Mouse (Mus musculus) layer of hippocampus, adult 2 months (tissue): ENCODE measurements at regions not wholly inside any gene's neighbourhood (a gene's known extent, or its start where the extent isn't known, plus 50 kb on each side); places are given as distances from the start of the nearest gene placed in this dataset.
"Not testable (repeated sequence)": the region's sequence is repeated elsewhere in the genome, so short reads cannot be mapped to it uniquely, and the experiment has no call there.

Experiments used
- DNase-seq, 2 experiments: peaks; one replicate each; pipeline ENCODE4 v3.0.0; 2022; ENCODE audit warnings: low spot score in 2 of 2
- H3K27ac ChIP-seq: fragments of 200-600 bp; 2 replicates; pipeline ENCODE4 v1.8.1; 2022
- H3K4me3 ChIP-seq: fragments of 200-600 bp; 2 replicates; pipeline ENCODE4 v1.8.1; 2022; ENCODE audit warnings: mild to moderate bottlenecking
- CTCF ChIP-seq: fragments of 200-600 bp; conservative IDR thresholded peaks from 2 replicates; pipeline ENCODE4 v1.8.1; 2022; ENCODE audit warnings: antibody characterized with exemption, mild to moderate bottlenecking, moderate library complexity

DNA sequence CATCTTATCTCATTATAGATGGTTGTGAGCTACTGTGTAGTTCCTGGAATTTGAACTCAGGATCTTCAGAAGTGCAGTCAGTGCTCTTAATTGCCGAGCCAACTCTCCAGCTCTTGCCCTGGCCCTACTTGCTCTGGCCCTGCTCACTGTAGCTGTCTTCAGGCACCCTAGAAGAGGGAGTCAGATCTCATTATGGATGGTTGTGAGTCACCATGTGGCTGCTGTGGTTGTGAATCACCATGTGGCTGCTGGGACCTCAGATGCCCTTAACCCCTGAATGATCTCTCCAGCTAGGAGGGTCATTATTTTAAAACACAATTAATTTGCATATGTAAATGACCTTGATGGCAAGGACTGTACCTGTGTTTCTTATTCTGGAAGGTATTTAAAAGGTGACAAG lies 249.1 kb upstream of the Pfkp start:
- no peak overlapping the region for H3K27ac ChIP-seq

GRCm38 (mm10) chr13:6891458-6892076 lies 243.0 kb upstream of the Pfkp start:
- Histone ChIP-seq H3K4me3 (no peak overlapping the region), H3K27ac (no peak overlapping the region)
- TF ChIP-seq CTCF: no peak
- DNase-seq: no peak

More for the DNA sequence above, 249.1 kb upstream of the Pfkp start:
- no peak for TF ChIP-seq CTCF
- no peak overlapping the region for H3K4me3 ChIP-seq
- no peak for DNase-seq

DNA sequence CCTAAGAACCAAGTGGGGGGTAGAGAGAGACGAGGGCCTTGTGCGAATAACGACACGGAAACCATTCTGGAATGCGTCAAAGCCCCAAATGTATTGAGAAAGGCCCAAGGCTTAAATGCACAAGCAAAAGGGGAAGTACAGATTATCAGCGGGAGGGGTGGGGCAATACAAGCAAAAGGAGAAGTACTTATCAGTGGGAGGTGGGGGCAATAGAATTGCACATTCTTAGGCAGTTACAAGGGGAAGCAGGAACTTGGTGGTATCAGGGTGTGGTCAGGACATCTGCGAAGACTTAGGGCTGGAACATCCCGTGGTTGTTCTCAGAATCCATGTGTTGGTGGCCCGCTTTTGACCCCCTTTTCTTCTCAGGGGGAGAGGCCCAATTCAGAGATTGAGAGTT lies 240.9 kb upstream of the Pfkp start:
- H3K27ac ChIP-seq, DNase-seq, H3K4me3 ChIP-seq: not testable (repeated sequence)

DNA sequence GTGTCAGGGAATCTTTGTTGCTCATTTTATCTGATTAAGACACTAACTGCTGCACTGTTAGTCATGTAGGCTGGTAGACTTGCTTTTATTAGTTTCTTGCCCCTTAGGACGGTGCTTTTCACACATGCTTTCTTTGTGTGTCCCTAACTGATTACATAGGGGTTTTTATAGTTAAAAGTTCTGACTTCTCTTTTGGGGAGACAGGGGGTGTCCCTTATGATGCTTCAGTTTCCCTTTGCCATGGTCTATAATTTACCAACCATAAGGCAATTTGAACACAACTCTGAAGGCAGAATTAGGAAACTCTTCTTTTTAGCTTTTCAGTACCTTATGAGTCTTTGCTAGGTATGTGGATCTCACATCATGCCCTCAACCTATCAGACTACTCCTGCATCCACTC lies 239.8 kb upstream of the Pfkp start:
- Histone ChIP-seq H3K27ac (no peak overlapping the region), H3K4me3 (no peak overlapping the region)
- no peak for DNase-seq
- no peak for TF ChIP-seq CTCF

DNA sequence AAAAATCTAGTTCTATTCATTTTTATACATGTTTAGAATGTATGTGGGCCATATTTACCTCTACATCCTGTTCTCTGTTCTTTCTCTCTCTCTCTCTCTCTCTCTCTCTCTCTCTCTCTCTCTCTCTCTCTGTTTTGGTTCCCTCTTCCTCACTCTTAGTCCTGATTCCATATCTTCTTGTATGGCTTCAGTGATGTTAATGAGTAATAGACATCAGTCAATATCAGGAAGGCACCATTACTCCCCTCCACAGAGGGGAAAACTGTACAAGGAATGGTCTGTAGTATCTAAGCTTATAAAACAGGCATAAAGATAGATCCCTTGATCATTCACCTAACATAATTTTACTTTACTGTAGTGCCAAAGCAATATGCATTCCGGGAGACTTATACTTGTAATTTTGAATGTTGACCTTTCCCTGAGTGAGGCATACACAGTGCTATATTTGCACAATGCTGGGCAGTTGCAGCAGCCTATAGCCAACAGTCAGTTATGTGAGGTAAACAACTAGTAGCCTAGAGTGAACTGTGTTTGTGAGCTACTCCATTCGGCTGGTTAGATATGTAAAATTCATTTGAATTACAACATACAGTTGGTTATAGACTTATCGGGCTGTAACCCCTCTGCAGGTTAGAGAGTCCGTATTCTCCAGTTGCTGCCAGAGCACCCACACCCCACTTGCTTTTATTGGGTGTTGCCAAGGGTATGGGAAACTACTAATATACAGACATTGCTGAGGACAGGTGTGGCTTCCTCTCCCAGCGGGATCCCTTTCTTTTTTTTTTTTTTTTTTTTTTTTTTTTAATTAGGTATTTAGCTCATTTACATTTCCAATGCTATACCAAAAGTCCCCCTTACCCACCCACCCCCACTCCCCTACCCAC lies 228.7 kb upstream of the Pfkp start:
- no peak for DNase-seq
- Histone ChIP-seq H3K27ac (no peak overlapping the region), H3K4me3 (no peak overlapping the region)
- no peak for TF ChIP-seq CTCF

DNA sequence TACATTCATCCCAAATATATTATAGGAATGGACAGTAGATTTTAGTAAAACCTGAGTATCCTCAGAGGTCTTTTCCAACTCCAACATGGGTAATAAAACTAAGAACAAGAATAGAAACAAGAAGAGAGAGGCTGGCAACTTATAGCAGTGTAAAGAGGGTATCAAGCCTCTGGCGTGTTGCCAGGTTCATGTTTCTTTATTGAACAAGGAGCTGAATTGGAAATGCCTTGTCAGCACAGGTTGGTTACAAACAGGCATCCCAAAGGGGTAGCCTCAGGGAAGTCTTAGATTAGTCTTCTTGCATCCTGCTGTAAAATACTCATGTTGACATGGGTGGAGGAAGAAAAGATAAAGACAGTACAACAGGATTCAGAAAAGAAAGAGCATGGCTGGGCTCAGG lies 213.6 kb upstream of the Pfkp start:
- Histone ChIP-seq H3K27ac (no peak overlapping the region), H3K4me3 (no peak overlapping the region)
- TF ChIP-seq CTCF: no peak
- DNase-seq: no peak

GRCm38 (mm10) chr13:6859551-6859950 lies 211.0 kb upstream of the Pfkp start:
- H3K27ac ChIP-seq: no peak overlapping the region
- no peak for DNase-seq
- H3K4me3 ChIP-seq: no peak overlapping the region
- no peak for TF ChIP-seq CTCF

- Histone ChIP-seq H3K27ac (no peak overlapping the region), H3K4me3 (no peak overlapping the region)
- no peak for DNase-seq
- TF ChIP-seq CTCF: no peak
Observed at GRCm38 (mm10) chr13:6855199-6856148, 206.9 kb upstream of the Pfkp start.

DNA sequence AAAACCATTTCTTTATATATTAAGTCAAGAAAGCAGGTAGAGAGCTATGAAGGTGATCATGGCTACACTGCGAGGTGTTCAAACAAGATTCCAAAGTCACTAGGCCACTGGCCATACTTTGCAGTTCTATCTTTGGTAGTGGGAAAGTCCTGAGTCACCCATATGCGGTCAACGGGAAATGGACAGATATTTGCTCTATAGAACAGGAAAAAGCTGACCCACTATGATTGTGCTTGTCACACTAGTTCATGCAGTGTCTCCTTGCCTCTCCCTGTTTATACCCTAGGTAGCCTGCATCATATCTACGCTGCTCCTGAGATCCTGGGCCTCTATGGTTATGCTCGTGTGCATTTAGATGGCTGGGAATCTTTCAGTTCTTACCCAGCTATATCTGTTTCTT lies 188.9 kb upstream of the Pfkp start:
- DNase-seq: no peak
- H3K27ac ChIP-seq: peak overlapping the region; percentile 46
- H3K4me3 ChIP-seq: no peak overlapping the region
- TF ChIP-seq CTCF: no peak

DNA sequence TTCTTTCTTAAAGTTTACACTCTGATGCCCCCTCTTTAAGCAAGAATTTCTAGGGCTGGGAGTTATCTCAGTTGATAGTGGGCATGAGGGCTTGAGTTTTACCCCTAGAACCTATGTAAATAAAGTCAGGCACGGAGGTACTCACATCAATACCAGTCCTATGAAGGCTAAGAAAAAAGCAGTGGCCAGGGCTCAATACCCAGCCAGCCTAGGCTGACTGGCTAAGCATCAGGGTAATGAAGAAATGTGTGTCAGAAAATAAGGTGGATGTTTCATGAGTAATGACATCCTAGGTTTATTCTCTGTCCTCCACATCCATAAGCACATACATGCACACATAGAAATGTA lies 188.5 kb upstream of the Pfkp start:
- no peak for TF ChIP-seq CTCF
- DNase-seq: no peak
- H3K4me3 ChIP-seq: no peak overlapping the region
- H3K27ac ChIP-seq: peak overlapping the region; percentile 46; the same call in 1 of the 2 replicates

DNA sequence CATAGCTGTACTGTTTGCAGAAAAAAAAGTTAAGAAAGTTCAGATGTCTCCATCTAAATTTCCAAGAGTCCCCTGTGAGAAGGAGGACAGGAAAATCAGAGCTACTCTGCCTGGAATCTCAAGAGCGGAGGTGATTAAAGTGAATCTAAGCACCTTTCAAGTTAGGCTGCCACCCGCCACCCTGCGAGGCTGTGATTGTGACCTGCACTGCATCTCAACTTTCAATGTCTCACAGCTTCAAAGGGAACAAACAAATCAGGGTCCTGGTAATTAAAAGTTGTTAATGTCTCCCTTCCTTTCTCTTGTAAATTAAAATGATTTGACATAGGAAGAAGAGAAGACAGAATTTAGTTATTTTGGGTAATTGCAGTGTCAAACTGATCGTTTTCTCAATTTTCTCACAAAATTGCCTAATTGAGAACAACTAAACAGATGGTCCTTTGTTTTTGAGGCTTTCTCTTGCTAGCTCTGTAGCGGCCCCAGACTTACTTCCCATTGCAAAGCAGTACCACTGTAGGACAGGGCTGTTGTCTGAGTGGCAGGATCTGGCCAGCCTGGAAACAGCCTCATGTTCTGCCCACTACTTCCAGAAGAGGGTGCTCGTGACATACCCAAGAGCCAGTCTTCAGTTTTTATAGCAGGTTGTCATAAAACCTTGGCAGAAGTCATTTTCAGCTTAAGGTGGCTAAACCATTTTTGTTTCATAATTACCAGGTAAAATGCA lies 187.9 kb upstream of the Pfkp start:
- H3K27ac ChIP-seq: peak overlapping the region; percentile 46; the same call in 1 of the 2 replicates
- peak; percentile 94 for TF ChIP-seq CTCF
- no peak overlapping the region for H3K4me3 ChIP-seq
- peak; percentile 65 to 72 for DNase-seq

GRCm38 (mm10) chr13:6829882-6830281 lies 181.3 kb upstream of the Pfkp start:
- H3K27ac ChIP-seq: no peak overlapping the region
- no peak for DNase-seq
- no peak for TF ChIP-seq CTCF
- no peak overlapping the region for H3K4me3 ChIP-seq
